Mouse (Mus musculus) kidney, postnatal 14 days (tissue): ENCODE measurements around the gene Gnb5.
"Not testable (repeated sequence)": the region's sequence is repeated elsewhere in the genome, so short reads cannot be mapped to it uniquely, and the experiment has no call there.

ENCODE experiments used
- DNase-seq: peaks from one replicate; pipeline ENCODE4 v3.0.0; 2022; ENCODE audit warnings: mixed read lengths

The Gnb5 gene

DNA sequence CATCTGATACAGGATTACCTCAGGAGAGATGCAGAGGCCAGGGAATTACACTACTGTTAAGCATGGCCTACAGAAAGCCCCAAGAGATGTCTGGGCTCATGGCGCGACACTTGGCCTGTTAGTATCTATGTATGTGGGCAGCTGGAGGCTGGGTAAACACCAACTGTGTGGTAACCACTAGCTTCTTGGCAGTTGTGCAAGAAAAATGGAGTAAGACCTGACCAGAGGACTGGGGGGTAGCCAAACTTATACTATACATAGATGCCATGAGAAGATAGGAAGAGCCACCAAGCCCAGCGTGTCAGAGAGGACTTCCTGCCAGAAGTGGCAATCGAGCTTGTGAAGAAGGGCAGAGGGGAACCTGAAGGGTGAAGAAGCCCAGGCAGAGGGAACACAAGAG, 56.1 kb downstream of the Gnb5 start:
- no peak for DNase-seq

GRCm38 (mm10) chr9:75363001-75363400, 56.9 kb downstream of the Gnb5 start:
- DNase-seq: no peak

DNA sequence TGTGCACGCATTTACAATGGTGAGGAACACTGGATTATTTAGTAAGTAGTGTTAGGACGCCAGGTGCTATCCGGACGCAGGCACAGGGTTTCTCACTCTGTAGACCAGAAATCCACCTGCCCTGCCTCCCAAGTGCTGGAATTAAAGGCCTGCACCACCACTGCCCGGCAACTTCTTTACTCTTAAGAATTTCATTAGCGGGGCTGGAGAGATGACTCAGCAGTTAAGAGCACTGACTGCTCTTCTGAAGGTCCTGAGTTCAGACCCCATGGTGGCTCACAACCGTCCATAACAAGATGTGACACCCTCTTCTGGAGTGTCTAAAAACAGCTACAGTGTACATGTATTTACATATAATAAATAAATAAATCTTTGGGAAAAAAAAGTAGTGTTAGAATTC, 57.6 kb downstream of the Gnb5 start:
- not testable (repeated sequence) for DNase-seq

DNA sequence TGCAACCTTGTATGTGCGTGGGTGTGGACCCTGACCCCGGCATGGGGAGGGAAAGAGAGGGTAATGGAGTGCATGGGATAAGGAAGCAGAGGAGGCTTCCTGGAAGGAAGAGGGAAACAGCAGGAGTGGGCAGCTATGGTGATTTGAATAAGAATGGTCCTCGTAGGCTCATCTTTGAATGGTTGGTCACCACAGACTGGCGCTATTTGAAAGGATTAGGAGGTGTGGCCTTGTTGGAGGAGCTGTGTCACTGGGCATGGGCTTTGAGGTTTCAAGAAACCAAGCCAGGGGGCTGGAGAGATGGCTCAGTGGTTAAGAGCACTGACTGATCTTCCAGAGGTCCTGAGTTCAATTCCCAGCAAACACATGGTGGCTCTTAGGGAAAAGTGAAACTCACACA, 59.1 kb downstream of the Gnb5 start:
- no peak for DNase-seq

DNA sequence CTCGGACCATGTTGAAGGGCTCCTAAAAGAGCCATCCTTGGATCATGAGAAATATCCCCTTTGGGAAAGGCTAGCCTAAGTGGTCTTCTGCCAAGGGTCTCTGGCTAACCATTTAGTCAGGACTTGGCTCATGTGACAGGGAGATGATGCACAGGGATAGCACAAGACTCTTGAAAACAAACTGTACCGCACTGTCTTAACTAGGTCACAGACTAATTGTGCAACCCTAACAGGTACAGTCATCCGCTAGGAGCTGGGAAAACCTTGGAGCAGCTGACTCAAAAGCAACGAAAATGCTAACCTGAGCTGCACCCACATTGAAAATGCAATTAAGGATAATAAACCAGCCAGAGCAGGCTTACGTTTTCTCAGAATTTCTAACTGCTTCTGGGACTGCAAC, 60.1 kb downstream of the Gnb5 start:
- DNase-seq: no peak

- DNase-seq: no peak
These were observed 62.7 kb downstream of the Gnb5 start for GRCm38 (mm10) chr9:75368779-75369178.

GRCm38 (mm10) chr9:75375606-75376005, 69.5 kb downstream of the Gnb5 start:
- no peak for DNase-seq

DNA sequence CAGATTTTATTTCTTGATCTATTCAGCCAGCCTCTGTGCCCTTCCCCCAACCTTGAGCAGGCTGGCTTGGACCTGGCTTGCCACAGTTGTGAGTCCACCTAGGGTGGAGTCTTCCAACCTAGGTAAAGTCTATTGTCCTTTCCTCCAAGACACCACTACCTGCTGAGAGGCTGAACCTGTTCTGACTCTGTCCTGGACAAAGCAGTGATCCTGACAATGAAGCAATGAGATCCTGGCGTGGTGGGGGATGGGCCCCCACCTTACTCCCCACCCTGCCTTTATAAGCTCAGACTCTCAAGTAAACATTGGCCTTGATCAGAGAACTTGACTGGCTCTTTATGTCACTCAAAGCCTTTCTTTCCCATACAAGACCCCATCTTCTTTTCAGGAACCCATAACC, 70.3 kb downstream of the Gnb5 start:
- DNase-seq: no peak

GRCm38 (mm10) chr9:75378774-75379173, 72.7 kb downstream of the Gnb5 start:
- no peak for DNase-seq

DNA sequence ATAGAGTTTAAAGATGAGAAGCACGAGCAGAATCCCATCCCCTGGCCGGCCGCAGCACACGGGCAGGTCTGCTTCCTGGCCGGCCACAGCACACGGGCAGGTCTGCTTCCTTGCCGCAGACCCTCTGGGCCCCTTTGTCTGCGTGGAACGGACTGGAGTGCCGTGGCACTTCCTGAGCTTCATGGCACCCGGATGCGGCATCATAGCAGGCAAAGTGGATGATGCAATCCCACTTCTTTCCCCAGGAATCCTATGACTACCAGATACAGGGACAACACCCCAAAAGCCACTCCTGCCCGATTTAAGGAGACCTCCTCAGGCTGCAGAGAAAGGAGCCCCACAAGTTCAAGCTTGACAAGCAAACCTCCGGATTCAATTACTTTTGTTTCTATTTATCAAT, 76.7 kb downstream of the Gnb5 start:
- no peak for DNase-seq

- DNase-seq: no peak
These were observed 77.7 kb downstream of the Gnb5 start for GRCm38 (mm10) chr9:75383785-75384184.

DNA sequence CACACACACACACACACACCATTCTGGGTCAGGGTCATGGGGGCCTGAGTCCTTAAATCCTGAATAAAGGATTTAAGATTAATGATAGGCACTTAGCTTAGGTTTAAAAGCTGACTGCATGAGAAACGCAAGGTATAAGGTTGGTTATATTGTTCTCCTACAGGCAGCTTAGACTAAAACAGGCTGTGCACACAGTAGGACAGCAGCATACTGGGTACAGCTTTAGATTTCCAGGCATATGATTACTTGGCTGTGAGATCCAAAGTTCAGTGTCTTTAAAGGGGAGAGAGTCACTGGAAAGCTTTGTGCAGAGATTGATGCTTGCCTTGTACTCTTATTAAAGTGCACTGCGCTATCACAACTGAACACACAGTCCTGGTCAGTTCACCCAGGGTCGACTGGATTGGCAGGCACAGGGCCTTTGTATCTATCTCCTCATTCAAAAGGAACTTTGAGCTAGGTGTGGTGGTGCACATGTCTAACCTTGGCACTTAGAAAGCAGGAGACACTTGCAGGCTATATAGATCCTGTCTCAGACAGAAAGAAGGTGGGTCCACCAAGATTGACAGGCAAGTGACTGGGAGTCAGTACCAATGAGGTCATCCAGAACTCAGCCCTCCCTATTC, 78.4 kb downstream of the Gnb5 start:
- DNase-seq: no peak

DNA sequence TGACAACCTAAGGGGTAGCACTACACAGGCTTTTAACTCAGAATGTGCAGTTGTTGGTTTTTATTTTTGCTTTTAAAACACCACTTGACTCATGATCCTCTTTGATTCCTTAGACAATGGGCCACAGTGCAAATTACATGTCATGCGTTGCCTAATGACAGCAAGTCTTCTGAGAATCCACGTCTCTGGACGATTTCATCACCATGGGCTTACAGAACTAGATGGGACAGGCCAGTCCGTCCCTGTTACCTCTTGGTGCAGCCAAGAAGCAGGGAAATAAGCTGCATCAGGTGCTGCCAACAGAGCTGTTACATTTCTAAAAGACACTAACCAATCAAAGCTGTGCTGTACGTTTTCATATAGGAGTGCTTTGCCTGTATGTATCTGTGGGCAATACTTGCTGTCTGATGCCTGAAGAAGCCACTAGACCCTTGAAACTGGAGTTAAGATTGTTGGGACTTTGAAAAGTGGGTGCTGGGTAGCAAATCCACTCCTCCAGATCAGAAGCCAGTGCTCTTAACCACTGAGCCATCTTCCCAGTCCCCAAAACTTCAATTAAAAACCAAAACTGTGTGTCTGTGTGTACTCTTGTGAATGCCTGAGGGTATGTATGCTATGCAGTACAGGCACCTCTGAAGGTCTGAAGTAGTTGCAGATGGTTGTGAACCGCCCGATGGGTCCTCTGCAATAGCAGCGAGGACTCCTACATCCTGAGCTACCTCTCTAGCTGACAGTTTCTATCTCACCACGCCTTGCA, 79.3 kb downstream of the Gnb5 start:
- no peak for DNase-seq

DNA sequence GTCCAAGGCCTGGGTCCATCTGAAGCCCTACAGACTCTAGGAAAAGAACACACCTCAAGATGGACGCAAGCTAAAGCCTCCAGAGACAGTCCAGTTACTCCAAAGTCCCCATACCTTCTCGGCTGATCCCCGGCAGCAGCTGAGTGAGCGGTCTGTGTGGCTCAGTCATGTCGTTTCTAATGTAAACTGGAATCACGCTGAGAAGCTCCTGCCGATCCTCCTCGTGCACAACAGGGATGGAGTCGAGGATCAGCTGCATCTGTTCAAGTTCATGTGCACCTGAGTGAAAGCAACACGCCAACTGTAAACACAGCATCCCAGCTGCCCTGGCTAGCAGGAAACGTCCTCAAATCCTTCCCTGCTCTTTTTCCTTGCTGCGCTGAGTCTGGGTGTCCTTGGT, 87.2 kb downstream of the Gnb5 start:
- no peak for DNase-seq
